Mouse (Mus musculus) brain, embryonic 14.5 days (tissue): ENCODE measurements around the gene Ankrd42.

Experiments
- CTCF ChIP-seq: fragments of 200-500 bp; IDR thresholded peaks from 2 replicates; pipeline ENCODE4 v1.5.1; 2012; ENCODE audit warnings: inconsistent platforms, mild to moderate bottlenecking, moderate library complexity, borderline replicate concordance; ENCODE audit not compliant: insufficient read depth, insufficient read length; ENCODE audit errors: extremely low read depth
- POLR2A ChIP-seq: fragments of 200-500 bp; IDR thresholded peaks from 2 replicates; pipeline ENCODE4 v1.6.1; 2012; ENCODE audit warnings: mild to moderate bottlenecking, inconsistent platforms, borderline replicate concordance; ENCODE audit not compliant: poor library complexity, insufficient read depth, insufficient read length, severe bottlenecking; ENCODE audit errors: extremely low read depth

- no peak for TF ChIP-seq POLR2A
- no peak for TF ChIP-seq CTCF
These were observed 29.4 kb upstream of the Ankrd42 start for GRCm38 (mm10) chr7:92666274-92666820.
